Mouse (Mus musculus) spleen, adult 18-20 months (tissue): Measurements from ENCODE around the gene Scd4.
"Not testable (repeated sequence)": the region's sequence is repeated elsewhere in the genome, so short reads cannot be mapped to it uniquely, and the experiment has no call there.

Source experiments
- DNase-seq, 2 experiments: peaks; one replicate each; pipeline ENCODE4 v3.0.0; 2022; ENCODE audit warnings: mixed read lengths in 2 of 2

Gene Scd4

GRCm38 (mm10) chr19:44301176-44301575, 31.7 kb upstream of the Scd4 start:
- no peak for DNase-seq

- no peak for DNase-seq
Measured at GRCm38 (mm10) chr19:44301671-44302305, 31.1 kb upstream of the Scd4 start.

GRCm38 (mm10) chr19:44302901-44303300, 30.0 kb upstream of the Scd4 start:
- no peak for DNase-seq

GRCm38 (mm10) chr19:44303502-44303901, 29.4 kb upstream of the Scd4 start:
- no peak for DNase-seq

- DNase-seq = no peak
Measured at GRCm38 (mm10) chr19:44304419-44304818, 28.5 kb upstream of the Scd4 start.

GRCm38 (mm10) chr19:44304851-44305510, 27.9 kb upstream of the Scd4 start:
- DNase-seq = no peak

GRCm38 (mm10) chr19:44305701-44306100, 27.2 kb upstream of the Scd4 start:
- DNase-seq = no peak

- DNase-seq = no peak
Measured at GRCm38 (mm10) chr19:44306171-44306570, 26.7 kb upstream of the Scd4 start.

- DNase-seq = no peak
Measured at GRCm38 (mm10) chr19:44307101-44307914, 25.6 kb upstream of the Scd4 start.

GRCm38 (mm10) chr19:44307915-44308470, 24.9 kb upstream of the Scd4 start:
- DNase-seq = no peak

GRCm38 (mm10) chr19:44308611-44309246, 24.2 kb upstream of the Scd4 start:
- no peak for DNase-seq

GRCm38 (mm10) chr19:44309351-44310154, 23.3 kb upstream of the Scd4 start:
- no peak for DNase-seq

GRCm38 (mm10) chr19:44310155-44310575, 22.7 kb upstream of the Scd4 start:
- DNase-seq = not testable (repeated sequence)

GRCm38 (mm10) chr19:44310814-44311213, 22.1 kb upstream of the Scd4 start:
- no peak for DNase-seq

- DNase-seq = no peak
Measured at GRCm38 (mm10) chr19:44311306-44312006, 21.4 kb upstream of the Scd4 start.

GRCm38 (mm10) chr19:44312007-44312360, 20.9 kb upstream of the Scd4 start:
- DNase-seq = no peak

GRCm38 (mm10) chr19:44313066-44313465, 19.8 kb upstream of the Scd4 start:
- no peak for DNase-seq

- peak; percentile 58 to 59 for DNase-seq
Measured at GRCm38 (mm10) chr19:44314327-44314759, 18.5 kb upstream of the Scd4 start.

- DNase-seq = peak in 1 of 2 experiments; percentile 27
Measured at GRCm38 (mm10) chr19:44314871-44315414, 17.9 kb upstream of the Scd4 start.

- no peak for DNase-seq
Measured at GRCm38 (mm10) chr19:44316752-44317315, 16.1 kb upstream of the Scd4 start.

GRCm38 (mm10) chr19:44317391-44317790, 15.5 kb upstream of the Scd4 start:
- no peak for DNase-seq
